Mouse (Mus musculus) liver, postnatal 0 days (tissue): Measurements from ENCODE around the gene Olfr893. TPM values are rescaled to one million over a fixed set of nuclear protein-coding genes. Genes with fewer than 3 reads are reported as not detected.
"Not testable (repeated sequence)": the region's sequence is repeated elsewhere in the genome, so short reads cannot be mapped to it uniquely, and the experiment has no call there.

Experiments
- ATAC-seq: fragments of 200-750 bp; cut with Nextera tagmentation; 2 replicates; pipeline ENCODE4 v1.8.0; 2017; ENCODE audit warnings: mild to moderate bottlenecking, moderate library complexity
- DNase-seq: peaks from one replicate; pipeline ENCODE4 v3.0.0-alpha.2; 2016
- H3K27ac ChIP-seq: fragments of 300-500 bp; sonication (generic); 2 replicates; pipeline ENCODE4 v1.5.1; 2014; ENCODE audit warnings: antibody characterized with exemption, moderate library complexity, mild to moderate bottlenecking, low read depth
- H3K27me3 ChIP-seq: fragments of 300-500 bp; sonication (generic); 2 replicates; pipeline ENCODE4 v1.6.1; 2014; ENCODE audit warnings: low read length, control low read depth, mixed read lengths; ENCODE audit not compliant: insufficient read depth
- H3K36me3 ChIP-seq: fragments of 300-500 bp; sonication (generic); replicated peaks from 2 replicates; pipeline ENCODE4 v1.6.1; 2014; ENCODE audit warnings: mild to moderate bottlenecking, control low read depth, low read length, moderate library complexity, mixed read lengths; ENCODE audit not compliant: insufficient read depth
- H3K4me1 ChIP-seq: fragments of 300-500 bp; sonication (generic); 2 replicates; pipeline ENCODE4 v1.6.1; 2014; ENCODE audit warnings: antibody characterized with exemption, mild to moderate bottlenecking, control low read depth; ENCODE audit not compliant: insufficient read depth
- H3K4me2 ChIP-seq: fragments of 300-500 bp; sonication (generic); 2 replicates; pipeline ENCODE4 v1.6.1; 2014; ENCODE audit warnings: low read depth, mild to moderate bottlenecking, low read length, moderate library complexity, mixed read lengths
- H3K4me3 ChIP-seq: fragments of 300-500 bp; sonication (generic); 2 replicates; pipeline ENCODE4 v1.5.1; 2014; ENCODE audit warnings: low read depth, low read length
- H3K9ac ChIP-seq: fragments of 300-500 bp; sonication (generic); replicated peaks from 2 replicates; pipeline ENCODE4 v1.6.1; 2014; ENCODE audit warnings: mild to moderate bottlenecking, moderate library complexity
- H3K9me3 ChIP-seq: fragments of 300-500 bp; sonication (generic); 2 replicates; pipeline ENCODE4 v1.6.1; 2016; ENCODE audit warnings: mild to moderate bottlenecking, control low read depth, low read length, mixed read lengths
- CTCF ChIP-seq: sonication (generic); IDR thresholded peaks from 2 replicates; pipeline ENCODE4 v1.5.1; 2016; ENCODE audit warnings: antibody characterized with exemption, low read depth
- EP300 ChIP-seq: IDR thresholded peaks from 2 replicates; pipeline ENCODE4 v1.6.1; 2016; ENCODE audit warnings: antibody characterized with exemption, low read depth, mild to moderate bottlenecking
- WGBS: fragments of 180-500 bp; shearing (Covaris S2); extraction: QIAGEN DNeasy Blood & Tissue Kit; methylation state at CpG from one replicate; pipeline ENCODE4 v1.1.7; 2014; ENCODE audit not compliant: insufficient replicate concordance; 5-methylcytosine and 5-hydroxymethylcytosine counted together
- polyA plus RNA-seq: library from polyadenylated mRNA; unstranded; fragments of >200 nt; fragmentation: Nextera tagmentation; extraction: Ambion mirVana; gene quantifications from 2 replicates; pipeline ENCODE4 v1.2.1, GENCODE M21; 2015

Gene Olfr893
- not detected in 2 replicates for polyA plus RNA-seq

GRCm38 (mm10) chr9:38208065-38208464 lies at the start of gene Olfr893:
Gene Olfr893, plus strand, starts transcription at chr9:38208365.
- ATAC-seq (no peak), DNase-seq (no peak)
- no peak within 1 kb of the TSS for H3K4me3 ChIP-seq
- WGBS = 74% methylated on average over 3 of the region's 3 CpGs
- no peaks in the 10 kb centered on the region for H3K9me3 ChIP-seq
- TF ChIP-seq EP300 = no peak
- TF ChIP-seq CTCF = no peak
- no peaks in the 10 kb centered on the region for H3K4me1 ChIP-seq
- H3K9ac ChIP-seq = no peak within 1 kb of the TSS
- no peaks in the 10 kb centered on the region for H3K27me3 ChIP-seq
- no peak within 1 kb of the TSS for H3K4me2 ChIP-seq
- H3K36me3 ChIP-seq = no peaks in the 10 kb centered on the region
- H3K27ac ChIP-seq = no peak within 1 kb of the TSS

DNA sequence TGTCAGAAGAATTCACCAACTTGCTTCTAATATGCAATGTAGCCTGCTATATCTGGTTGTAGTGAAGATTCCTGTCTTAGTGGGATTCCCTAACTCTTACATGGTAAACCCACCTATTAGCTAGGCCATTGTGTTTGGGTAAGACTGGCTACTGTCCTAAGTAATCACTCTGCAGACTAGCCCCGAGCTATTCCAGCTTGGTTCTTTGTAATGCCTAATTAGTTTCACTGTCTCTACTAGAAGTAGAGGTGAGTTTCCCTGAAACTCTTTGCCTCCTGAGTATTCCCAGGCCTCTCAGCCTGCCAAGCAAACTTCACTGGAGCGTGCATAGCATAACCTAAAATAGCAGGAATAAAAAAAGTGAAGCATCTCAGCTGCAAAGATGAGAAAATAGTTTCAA lies 39.8 kb upstream of the Olfr893 start:
- not testable (repeated sequence) for H3K9ac ChIP-seq, ATAC-seq, H3K4me2 ChIP-seq, H3K4me3 ChIP-seq, H3K27ac ChIP-seq, DNase-seq, H3K4me1 ChIP-seq, H3K9me3 ChIP-seq, H3K27me3 ChIP-seq, H3K36me3 ChIP-seq
- WGBS = 49% methylated on average over 2 of the region's 2 CpGs

DNA sequence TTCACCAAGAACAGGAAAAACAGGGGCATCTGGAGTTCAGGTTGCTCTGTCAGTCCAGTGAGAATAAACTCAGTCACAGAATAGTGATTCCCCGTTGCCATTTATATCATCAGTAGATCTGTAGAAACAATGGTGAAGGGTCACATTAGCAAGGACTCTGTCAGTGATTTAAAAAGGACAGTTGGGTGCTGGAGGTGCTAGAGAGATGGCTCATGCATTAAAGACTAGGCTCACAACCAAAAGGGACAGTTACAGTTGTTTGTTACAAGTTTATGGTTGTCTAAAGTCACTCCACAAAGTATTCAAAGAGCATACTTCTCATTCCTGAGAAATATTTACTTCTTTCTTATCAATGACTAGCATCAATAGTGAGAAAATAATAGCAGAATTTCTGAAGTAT lies 27.4 kb upstream of the Olfr893 start, which contains the start of gene Olfr891:
TSS of gene Olfr891 (minus strand) at position 101 of the 400 bp plus-strand sequence.
- no peak for TF ChIP-seq CTCF
- TF ChIP-seq EP300 = no peak
- DNase-seq (no peak), ATAC-seq (no peak)
- 63% methylated on average over 1 of the region's 1 CpGs for WGBS
- Histone ChIP-seq H3K9ac (no peak within 1 kb of the TSS), H3K27me3 (no peaks in the 10 kb centered on the region), H3K4me2 (no peak within 1 kb of the TSS), H3K36me3 (no peaks in the 10 kb centered on the region), H3K27ac (no peak within 1 kb of the TSS), H3K9me3 (peaks cover 3% of the 10 kb centered on the region; the same call in 1 of the 2 replicates), H3K4me1 (no peaks in the 10 kb centered on the region), H3K4me3 (no peak within 1 kb of the TSS)

DNA sequence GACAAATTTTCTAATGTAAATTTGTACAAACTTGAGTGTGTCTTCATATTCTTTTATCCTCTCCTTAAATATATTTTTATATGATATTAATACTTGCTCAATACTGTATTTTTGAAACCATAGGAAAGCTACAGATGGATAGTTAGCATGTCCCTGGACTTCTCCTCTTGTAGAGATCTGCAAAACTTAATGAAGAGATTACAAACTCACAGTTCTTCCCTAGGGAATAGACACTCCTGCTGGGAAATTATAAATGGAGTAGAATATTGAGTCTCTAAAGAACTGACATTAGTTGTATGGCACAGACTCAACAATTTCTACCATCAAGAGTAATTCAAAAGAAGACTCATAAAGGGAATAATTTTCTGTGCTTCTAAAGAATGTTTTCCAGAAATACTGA lies 9.6 kb downstream of the Olfr893 start, which contains the start of gene Olfr894:
TSS of gene Olfr894 (plus strand) at position 301 of the 400 bp plus-strand sequence.
- Histone ChIP-seq H3K4me3 (no peak within 1 kb of the TSS), H3K36me3 (no peaks in the 10 kb centered on the region), H3K9ac (no peak within 1 kb of the TSS), H3K27ac (no peak within 1 kb of the TSS), H3K4me1 (no peaks in the 10 kb centered on the region), H3K9me3 (no peaks in the 10 kb centered on the region), H3K27me3 (no peaks in the 10 kb centered on the region), H3K4me2 (no peak within 1 kb of the TSS)
- ATAC-seq (no peak), DNase-seq (no peak)
- no peak for TF ChIP-seq CTCF
- no peak for TF ChIP-seq EP300

DNA sequence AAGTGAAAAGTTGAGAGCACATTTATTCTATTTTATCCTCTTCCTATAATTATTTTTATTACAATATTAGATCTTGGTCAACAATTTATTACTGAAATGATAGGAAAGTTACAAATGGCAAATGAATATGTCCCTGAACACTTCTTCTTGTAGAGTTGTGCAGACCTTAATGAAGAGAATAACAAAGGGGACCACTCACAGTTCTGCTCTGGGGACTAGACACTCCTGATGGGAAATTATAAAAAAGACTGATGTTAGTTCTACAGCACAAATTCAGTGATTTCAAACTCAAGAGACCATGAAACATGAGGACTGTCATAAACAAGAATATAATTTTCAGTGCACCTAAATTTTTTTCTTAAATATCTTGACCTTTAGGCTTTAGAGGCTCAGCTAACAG lies 44.3 kb downstream of the Olfr893 start, which contains the start of gene Olfr143:
TSS of gene Olfr143 (plus strand) at position 301 of the 400 bp plus-strand sequence.
- H3K27me3 ChIP-seq = no peaks in the 10 kb centered on the region
- DNase-seq = no peak
- no peak within 1 kb of the TSS for H3K27ac ChIP-seq
- H3K4me3 ChIP-seq = no peak within 1 kb of the TSS
- no peaks in the 10 kb centered on the region for H3K36me3 ChIP-seq
- H3K4me2 ChIP-seq = no peak within 1 kb of the TSS
- TF ChIP-seq CTCF = no peak
- no peak for TF ChIP-seq EP300
- ATAC-seq = no peak
- no peak within 1 kb of the TSS for H3K9ac ChIP-seq
- H3K9me3 ChIP-seq = no peaks in the 10 kb centered on the region
- H3K4me1 ChIP-seq = no peaks in the 10 kb centered on the region

Other genes with a start within 250 kb of the Olfr893 start
- not detected in 2 replicates for gene Olfr881, start 216.5 kb upstream of the Olfr893 start, polyA plus RNA-seq
- gene Olfr883, start 182.6 kb upstream of the Olfr893 start, polyA plus RNA-seq = not detected in 2 replicates
- not detected in 2 replicates for gene Olfr884, start 161.8 kb upstream of the Olfr893 start, polyA plus RNA-seq
- not detected in 2 replicates for gene Olfr885, start 147.0 kb upstream of the Olfr893 start, polyA plus RNA-seq
- gene Olfr887, start 124.3 kb upstream of the Olfr893 start, polyA plus RNA-seq = not detected in 2 replicates
- gene Olfr888, start 100.2 kb upstream of the Olfr893 start, polyA plus RNA-seq = not detected in 2 replicates
- gene Olfr889, start 93.2 kb upstream of the Olfr893 start, polyA plus RNA-seq = 0.04 TPM in 1 of 2 replicates, not detected in the other
- not detected in 2 replicates for gene Olfr890, start 65.8 kb upstream of the Olfr893 start, polyA plus RNA-seq
- not detected in 2 replicates for gene Olfr891, start 27.5 kb upstream of the Olfr893 start, polyA plus RNA-seq
- not detected in 2 replicates for gene Olfr894, start 9.7 kb downstream of the Olfr893 start, polyA plus RNA-seq
- gene Olfr143, start 44.4 kb downstream of the Olfr893 start, polyA plus RNA-seq = not detected in 2 replicates
- gene Olfr895, start 59.5 kb downstream of the Olfr893 start, polyA plus RNA-seq = not detected in 2 replicates
- gene Olfr896-ps1, start 82.7 kb downstream of the Olfr893 start, polyA plus RNA-seq = not detected in 2 replicates
- not detected in 2 replicates for gene Olfr25, start 120.7 kb downstream of the Olfr893 start, polyA plus RNA-seq
- gene Olfr898, start 140.0 kb downstream of the Olfr893 start, polyA plus RNA-seq = not detected in 2 replicates
- not detected in 2 replicates for gene Olfr250, start 158.5 kb downstream of the Olfr893 start, polyA plus RNA-seq
- not detected in 2 replicates for gene Olfr251, start 168.7 kb downstream of the Olfr893 start, polyA plus RNA-seq
- gene Olfr147, start 193.3 kb downstream of the Olfr893 start, polyA plus RNA-seq = not detected in 2 replicates
- not detected in 2 replicates for gene Olfr901, start 221.1 kb downstream of the Olfr893 start, polyA plus RNA-seq
- not detected in 2 replicates for gene Olfr902, start 239.3 kb downstream of the Olfr893 start, polyA plus RNA-seq